ENCODE assay signal across 24 mouse cellular contexts in genomic region chr15:80759451-80759850, GRCm38 (mm10).
"Had no signal": no experiment of that assay in that cellular context is flagged by ENCODE, and none has a peak within 500 bp of the region (broad histone marks: within the 10 kb centered on the region; RNA-seq: fewer than 3 reads in every experiment).

No protein-coding gene starts in this region.

- DNase-seq: gastrocnemius, postnatal 10 days; heart, adult 2 months; heart, postnatal 14 days; heart, postnatal 4 days; kidney, adult 18-20 months; kidney, adult 8-10 months; kidney, postnatal 10 days; kidney, postnatal 25 days; kidney, postnatal 4 days had no signal

- H3K4me2 ChIP-seq: heart, embryonic 11.5 days; heart, embryonic 13.5 days; heart, embryonic 15.5 days; hindbrain, embryonic 12.5 days; hindbrain, embryonic 14.5 days; intestine, embryonic 15.5 days; limb, embryonic 12.5 days had no signal

- H3K36me3 ChIP-seq: heart, embryonic 15.5 days; hindbrain, embryonic 10.5 days; intestine, embryonic 15.5 days; limb, embryonic 10.5 days had no signal

- ATAC-seq: forebrain, embryonic 16.5 days; hindbrain, embryonic 16.5 days; inflammation-experienced regulatory T-cells, adult 6 months; intestine, embryonic 15.5 days; intestine, postnatal 0 days had no signal

- H3K9ac ChIP-seq: heart, embryonic 13.5 days; heart, embryonic 15.5 days; hindbrain, embryonic 12.5 days; hindbrain, embryonic 14.5 days; intestine, embryonic 15.5 days; limb, embryonic 12.5 days had no signal

- H3K27me3 ChIP-seq: heart, embryonic 13.5 days; heart, embryonic 15.5 days; hindbrain, embryonic 12.5 days; intestine, embryonic 15.5 days; limb, embryonic 12.5 days had no signal

- H3K9me3 ChIP-seq: heart, embryonic 13.5 days; heart, embryonic 15.5 days; hindbrain, embryonic 10.5 days; hindbrain, embryonic 12.5 days; intestine, embryonic 15.5 days; limb, embryonic 10.5 days; limb, embryonic 12.5 days had no signal

- H3K4me3 ChIP-seq: heart, adult 2 months; heart, embryonic 13.5 days; heart, embryonic 15.5 days; hindbrain, embryonic 10.5 days; hindbrain, embryonic 12.5 days; intestine, embryonic 15.5 days; layer of hippocampus, adult 2 months; left cerebral cortex, adult 2 months; limb, embryonic 10.5 days; limb, embryonic 12.5 days had no signal

- H3K4me1 ChIP-seq: heart, embryonic 13.5 days; heart, embryonic 15.5 days; hindbrain, embryonic 10.5 days; hindbrain, embryonic 12.5 days; intestine, embryonic 15.5 days; limb, embryonic 10.5 days; limb, embryonic 12.5 days had no signal

- H3K27ac ChIP-seq: heart, adult 2 months; heart, embryonic 13.5 days; heart, embryonic 15.5 days; hindbrain, embryonic 10.5 days; hindbrain, embryonic 12.5 days; hindbrain, embryonic 14.5 days; intestine, embryonic 15.5 days; layer of hippocampus, adult 2 months; left cerebral cortex, adult 2 months; limb, embryonic 10.5 days; limb, embryonic 12.5 days had no signal
